Mouse (Mus musculus): ENCODE measurements at regions not wholly inside any gene's neighbourhood (a gene's known extent, or its start where the extent isn't known, plus 50 kb on each side); places are given as distances from the start of the nearest gene placed in this dataset.
"Not testable (repeated sequence)": the region's sequence is repeated elsewhere in the genome, so short reads cannot be mapped to it uniquely, and the experiment has no call there.

GRCm38 (mm10) chr6:14528564-14528963 lies 226.5 kb downstream of the Ppp1r3a start:
- H3K27me3 ChIP-seq (replicated peaks): no peaks in the 10 kb centered on the region
- no peak overlapping the region for H3K9ac ChIP-seq
- H3K4me1 ChIP-seq: no peaks in the 10 kb centered on the region
- H3K4me2 ChIP-seq (replicated peaks): no peak overlapping the region
- H3K27ac ChIP-seq: no peak overlapping the region
- ATAC-seq (ENCODE audit: low FRiP score, low read depth): no peak
- no peaks in the 10 kb centered on the region for H3K36me3 ChIP-seq
- H3K9me3 ChIP-seq: no peaks in the 10 kb centered on the region
- WGBS: 17% methylated on average over 7 of the region's 7 CpGs
- H3K4me3 ChIP-seq: no peak overlapping the region

- H3K4me2 ChIP-seq (replicated peaks): no peak overlapping the region
- H3K9me3 ChIP-seq: no peaks in the 10 kb centered on the region
- H3K27ac ChIP-seq: no peak overlapping the region
- no peak overlapping the region for H3K4me3 ChIP-seq
- no peaks in the 10 kb centered on the region for H3K4me1 ChIP-seq
- H3K9ac ChIP-seq: no peak overlapping the region
- no peaks in the 10 kb centered on the region for H3K36me3 ChIP-seq
- no peak for ATAC-seq (ENCODE audit: low FRiP score, low read depth)
- WGBS: 22% methylated on average over 2 of the region's 2 CpGs
- H3K27me3 ChIP-seq (replicated peaks): no peaks in the 10 kb centered on the region
Observed at GRCm38 (mm10) chr6:14522742-14523141, 232.3 kb downstream of the Ppp1r3a start.

GRCm38 (mm10) chr6:14521321-14521720 lies 233.8 kb downstream of the Ppp1r3a start:
- 88% methylated on average over 1 of the region's 1 CpGs for WGBS
- ATAC-seq (ENCODE audit: low FRiP score, low read depth): no peak
- no peak overlapping the region for H3K4me3 ChIP-seq
- H3K27me3 ChIP-seq (replicated peaks): no peaks in the 10 kb centered on the region
- no peak overlapping the region for H3K9ac ChIP-seq
- H3K36me3 ChIP-seq: no peaks in the 10 kb centered on the region
- no peak overlapping the region for H3K4me2 ChIP-seq (replicated peaks)
- H3K4me1 ChIP-seq: no peaks in the 10 kb centered on the region
- no peak overlapping the region for H3K27ac ChIP-seq
- no peaks in the 10 kb centered on the region for H3K9me3 ChIP-seq

GRCm38 (mm10) chr6:14504171-14504570 lies 250.9 kb downstream of the Ppp1r3a start:
- Histone ChIP-seq H3K36me3 (no peaks in the 10 kb centered on the region), H3K9me3 (no peaks in the 10 kb centered on the region), H3K27me3 (replicated peaks) (no peaks in the 10 kb centered on the region), H3K4me2 (replicated peaks) (no peak overlapping the region), H3K27ac (no peak overlapping the region), H3K4me1 (no peaks in the 10 kb centered on the region), H3K4me3 (no peak overlapping the region), H3K9ac (no peak overlapping the region)
- peak; percentile 58; the same call in 1 of the 2 replicates for ATAC-seq (ENCODE audit: low FRiP score, low read depth)
- 75% methylated on average over 1 of the region's 1 CpGs for WGBS

DNA sequence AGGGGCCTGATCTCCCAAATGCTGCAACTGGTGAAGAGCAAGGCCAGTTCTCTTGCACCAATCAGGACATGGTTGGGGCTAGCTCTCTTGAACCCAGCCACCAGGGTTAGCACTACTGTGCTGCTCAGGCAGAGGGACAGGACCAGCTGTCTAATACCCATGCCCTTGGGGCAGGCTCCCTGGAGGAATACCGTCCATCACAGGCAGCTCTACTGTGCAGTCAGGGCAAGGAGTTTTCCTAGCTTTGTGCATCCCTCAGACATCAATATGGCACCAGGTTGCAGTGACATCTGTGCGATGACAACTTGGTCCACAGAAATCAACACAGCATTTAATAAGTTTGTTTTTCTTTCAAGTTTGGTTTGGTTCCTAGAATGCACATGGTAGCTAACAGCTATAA lies 254.4 kb downstream of the Ppp1r3a start:
- WGBS: 88% methylated on average over 2 of the region's 2 CpGs

GRCm38 (mm10) chr6:14499882-14500281 lies 255.2 kb downstream of the Ppp1r3a start:
- 65% methylated on average over 1 of the region's 1 CpGs for WGBS

More for the DNA sequence above, 254.4 kb downstream of the Ppp1r3a start:
- ATAC-seq (ENCODE audit: low FRiP score, low read depth): no peak
- H3K9me3 ChIP-seq: no peaks in the 10 kb centered on the region
- no peaks in the 10 kb centered on the region for H3K4me1 ChIP-seq
- no peak overlapping the region for H3K27ac ChIP-seq
- no peak overlapping the region for H3K4me3 ChIP-seq
- no peak overlapping the region for H3K9ac ChIP-seq
- H3K36me3 ChIP-seq: no peaks in the 10 kb centered on the region
- H3K4me2 ChIP-seq (replicated peaks): no peak overlapping the region
- H3K27me3 ChIP-seq (replicated peaks): no peaks in the 10 kb centered on the region

DNA sequence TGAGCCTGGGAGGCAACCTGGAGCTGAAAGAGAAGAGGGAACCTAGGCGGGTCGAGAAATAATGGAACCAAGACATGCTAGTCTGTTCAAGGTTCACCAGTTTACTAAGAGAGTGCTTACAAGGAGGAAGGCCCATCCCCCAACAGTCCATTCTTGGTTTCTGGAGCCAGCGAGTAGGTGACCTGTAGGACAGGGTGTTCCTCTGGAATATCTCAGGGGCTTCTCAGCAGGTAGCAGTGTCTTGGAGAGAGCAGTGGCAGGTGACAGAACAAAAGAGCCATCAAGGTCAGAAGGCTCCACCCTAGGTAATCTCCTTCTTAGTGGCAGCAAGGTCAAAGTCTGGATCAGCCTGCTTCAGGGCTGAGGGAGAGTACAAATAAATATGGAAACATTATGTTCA lies 268.4 kb downstream of the Ppp1r3a start:
- not testable (repeated sequence) for H3K4me3 ChIP-seq; H3K27ac ChIP-seq; H3K27me3 ChIP-seq (replicated peaks); H3K9ac ChIP-seq; ATAC-seq (ENCODE audit: low FRiP score, low read depth); H3K36me3 ChIP-seq; H3K4me2 ChIP-seq (replicated peaks); H3K9me3 ChIP-seq; H3K4me1 ChIP-seq
- WGBS: 74% methylated on average over 3 of the region's 3 CpGs

More at GRCm38 (mm10) chr6:14499882-14500281, 255.2 kb downstream of the Ppp1r3a start:
- not testable (repeated sequence) for H3K27me3 ChIP-seq (replicated peaks); H3K4me2 ChIP-seq (replicated peaks); H3K27ac ChIP-seq; ATAC-seq (ENCODE audit: low FRiP score, low read depth); H3K4me1 ChIP-seq; H3K36me3 ChIP-seq; H3K9me3 ChIP-seq; H3K4me3 ChIP-seq; H3K9ac ChIP-seq

DNA sequence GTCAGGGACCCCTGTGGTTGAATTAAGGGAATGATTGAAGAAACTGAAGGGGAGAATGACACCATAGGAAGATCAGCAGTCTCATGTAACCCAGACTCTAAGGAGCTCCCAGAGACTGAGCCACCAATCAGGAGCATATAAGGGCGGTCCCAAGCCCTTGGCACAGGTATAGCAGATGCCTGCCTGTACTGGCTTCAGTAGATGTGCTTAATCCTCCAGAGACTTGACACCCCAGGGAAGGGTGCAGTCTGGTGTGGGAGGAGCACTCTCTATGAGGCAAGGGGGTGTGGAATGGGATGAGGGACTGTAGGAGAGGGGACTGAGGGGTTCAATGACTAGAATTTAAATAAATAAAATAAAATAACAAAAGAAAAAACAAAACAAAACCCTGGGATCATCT lies 298.7 kb downstream of the Ppp1r3a start:
- Histone ChIP-seq H3K4me2 (replicated peaks) (no peak overlapping the region), H3K36me3 (no peaks in the 10 kb centered on the region), H3K4me1 (no peaks in the 10 kb centered on the region), H3K27me3 (replicated peaks) (no peaks in the 10 kb centered on the region), H3K9me3 (no peaks in the 10 kb centered on the region), H3K9ac (no peak overlapping the region), H3K4me3 (no peak overlapping the region), H3K27ac (no peak overlapping the region)
- WGBS: 75% methylated on average over 1 of the region's 1 CpGs
- ATAC-seq (ENCODE audit: low FRiP score, low read depth): no peak

- H3K4me1 ChIP-seq; H3K36me3 ChIP-seq; H3K4me2 ChIP-seq (replicated peaks); H3K9me3 ChIP-seq; ATAC-seq (ENCODE audit: low FRiP score, low read depth); H3K9ac ChIP-seq; H3K27me3 ChIP-seq (replicated peaks); H3K27ac ChIP-seq; H3K4me3 ChIP-seq: not testable (repeated sequence)
- WGBS: 91% methylated on average over 3 of the region's 3 CpGs
Observed at GRCm38 (mm10) chr6:14453321-14453720, 301.8 kb downstream of the Ppp1r3a start.

- no peaks in the 10 kb centered on the region for H3K9me3 ChIP-seq
- no peaks in the 10 kb centered on the region for H3K36me3 ChIP-seq
- H3K27ac ChIP-seq: no peak overlapping the region
- H3K27me3 ChIP-seq (replicated peaks): no peaks in the 10 kb centered on the region
- H3K4me3 ChIP-seq: no peak overlapping the region
- H3K4me2 ChIP-seq (replicated peaks): no peak overlapping the region
- 80% methylated on average over 1 of the region's 1 CpGs for WGBS
- no peak overlapping the region for H3K9ac ChIP-seq
- ATAC-seq (ENCODE audit: low FRiP score, low read depth): no peak
- no peaks in the 10 kb centered on the region for H3K4me1 ChIP-seq
Observed at GRCm38 (mm10) chr6:14431751-14432150, 323.3 kb downstream of the Ppp1r3a start.

GRCm38 (mm10) chr6:14409772-14410171 lies 345.3 kb downstream of the Ppp1r3a start:
- H3K4me2 ChIP-seq (replicated peaks): no peak overlapping the region
- ATAC-seq (ENCODE audit: low FRiP score, low read depth): peak; percentile 75
- H3K9me3 ChIP-seq: no peaks in the 10 kb centered on the region
- no peak overlapping the region for H3K9ac ChIP-seq
- no peaks in the 10 kb centered on the region for H3K27me3 ChIP-seq (replicated peaks)
- H3K4me1 ChIP-seq: no peaks in the 10 kb centered on the region
- no peak overlapping the region for H3K4me3 ChIP-seq
- WGBS: 44% methylated on average over 4 of the region's 4 CpGs
- no peak overlapping the region for H3K27ac ChIP-seq
- H3K36me3 ChIP-seq: no peaks in the 10 kb centered on the region

- H3K27me3 ChIP-seq (replicated peaks): no peaks in the 10 kb centered on the region
- H3K36me3 ChIP-seq: no peaks in the 10 kb centered on the region
- 65% methylated on average over 1 of the region's 1 CpGs for WGBS
- no peaks in the 10 kb centered on the region for H3K4me1 ChIP-seq
- no peak overlapping the region for H3K9ac ChIP-seq
- no peak overlapping the region for H3K4me3 ChIP-seq
- no peak for ATAC-seq (ENCODE audit: low FRiP score, low read depth)
- H3K27ac ChIP-seq: no peak overlapping the region
- H3K4me2 ChIP-seq (replicated peaks): no peak overlapping the region
- no peaks in the 10 kb centered on the region for H3K9me3 ChIP-seq
Observed at GRCm38 (mm10) chr6:14407754-14408153, 347.3 kb downstream of the Ppp1r3a start.

DNA sequence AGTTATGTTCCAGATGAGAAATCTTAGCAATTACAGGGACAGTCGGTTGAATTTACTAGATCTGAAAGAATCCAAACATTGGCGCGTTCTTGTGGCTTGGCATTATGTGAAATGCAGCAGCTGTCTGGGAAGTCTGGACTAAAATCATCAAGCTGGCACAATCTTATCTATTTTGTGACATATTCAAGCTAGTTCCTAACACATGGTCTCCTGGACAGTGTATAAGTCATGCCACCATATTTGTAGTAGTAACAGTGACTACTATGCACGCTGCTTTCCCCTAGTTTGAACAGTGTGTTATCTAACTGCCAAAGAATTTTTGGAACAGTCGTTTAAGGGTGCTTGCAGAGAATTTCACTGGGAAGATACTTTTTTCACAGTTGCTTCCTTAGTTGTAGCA lies 396.8 kb downstream of the Ppp1r3a start:
- no peaks in the 10 kb centered on the region for H3K9me3 ChIP-seq
- no peak overlapping the region for H3K27ac ChIP-seq
- H3K4me2 ChIP-seq (replicated peaks): no peak overlapping the region
- H3K4me3 ChIP-seq: no peak overlapping the region
- ATAC-seq (ENCODE audit: low FRiP score, low read depth): no peak
- H3K27me3 ChIP-seq (replicated peaks): no peaks in the 10 kb centered on the region
- H3K36me3 ChIP-seq: no peaks in the 10 kb centered on the region
- WGBS: 90% methylated on average over 5 of the region's 5 CpGs
- H3K4me1 ChIP-seq: no peaks in the 10 kb centered on the region
- no peak overlapping the region for H3K9ac ChIP-seq
